Mouse (Mus musculus) right cerebral cortex, postnatal 25 days (tissue): ENCODE results near the gene Agtr1a.

ENCODE experiments used
- DNase-seq: peaks from one replicate; pipeline ENCODE4 v3.0.0; 2022

The Agtr1a gene

DNA sequence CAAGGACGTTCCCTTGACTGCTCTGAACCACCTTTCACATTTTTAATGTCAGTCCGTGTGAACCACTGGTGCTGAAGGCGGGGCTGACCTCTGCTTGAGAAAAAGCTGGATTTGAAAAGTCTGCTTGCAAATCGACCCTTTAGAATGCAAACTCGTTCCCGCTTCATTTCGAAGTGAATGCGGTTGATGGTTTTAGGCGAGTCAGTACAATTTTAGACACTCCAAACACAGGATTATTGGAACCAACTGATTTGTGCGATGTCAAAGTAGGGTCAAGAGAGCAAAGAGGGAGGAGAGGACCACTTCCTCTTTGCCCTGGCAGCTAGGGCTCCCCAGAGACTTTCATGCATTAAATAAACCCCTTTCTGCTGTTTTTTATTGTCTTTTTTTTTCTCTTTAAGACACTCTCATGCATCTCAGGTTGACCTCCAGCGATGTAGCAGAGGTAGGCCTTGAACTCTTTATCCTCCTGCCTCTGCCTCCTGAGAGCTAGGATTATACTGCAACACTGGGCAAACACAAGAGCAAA lies 27.9 kb downstream of the Agtr1a start:
- DNase-seq: no peak

- no peak for DNase-seq
These were observed 28.5 kb downstream of the Agtr1a start for GRCm38 (mm10) chr13:30364780-30365179.

DNA sequence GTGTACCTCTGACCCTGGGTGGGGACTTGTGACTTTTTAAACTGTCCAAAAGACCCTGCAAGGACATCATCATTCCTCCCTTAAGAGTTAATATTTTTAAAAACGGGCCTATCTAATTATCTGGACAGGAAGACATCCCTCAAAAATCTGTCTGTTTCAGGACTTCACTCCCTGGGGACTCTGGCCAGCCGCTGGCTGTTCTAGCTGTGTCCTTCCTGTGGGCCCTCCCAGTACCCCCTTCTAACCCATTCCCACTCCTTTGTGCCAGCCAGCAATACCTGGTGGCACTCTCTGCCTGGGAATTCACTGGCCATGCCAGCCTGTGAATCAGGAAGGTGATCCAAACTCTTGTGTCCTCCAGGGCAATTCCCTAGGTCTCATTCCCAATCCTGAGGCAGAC lies 29.1 kb downstream of the Agtr1a start:
- DNase-seq: no peak

DNA sequence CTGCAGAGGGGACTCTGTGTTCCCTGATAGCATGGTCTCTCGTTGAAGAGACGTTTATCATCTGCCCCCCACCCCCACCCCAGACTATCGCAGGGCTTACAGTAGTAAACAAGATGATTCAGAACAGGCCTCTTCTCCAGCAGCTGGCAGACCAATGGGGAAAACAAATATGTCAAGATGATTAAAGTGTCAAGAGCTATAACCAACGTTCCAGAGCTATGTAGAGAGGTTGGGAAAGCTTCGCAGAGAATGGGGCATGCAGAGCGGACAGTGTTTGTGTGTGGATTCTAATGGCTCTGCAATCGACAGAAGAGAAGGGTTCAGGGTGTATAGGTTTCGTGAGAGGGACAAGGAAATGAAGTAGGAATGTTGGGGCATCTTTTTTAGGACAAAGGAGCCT lies 31.9 kb downstream of the Agtr1a start:
- DNase-seq: no peak

GRCm38 (mm10) chr13:30368746-30369145 lies 32.5 kb downstream of the Agtr1a start:
- DNase-seq: no peak

DNA sequence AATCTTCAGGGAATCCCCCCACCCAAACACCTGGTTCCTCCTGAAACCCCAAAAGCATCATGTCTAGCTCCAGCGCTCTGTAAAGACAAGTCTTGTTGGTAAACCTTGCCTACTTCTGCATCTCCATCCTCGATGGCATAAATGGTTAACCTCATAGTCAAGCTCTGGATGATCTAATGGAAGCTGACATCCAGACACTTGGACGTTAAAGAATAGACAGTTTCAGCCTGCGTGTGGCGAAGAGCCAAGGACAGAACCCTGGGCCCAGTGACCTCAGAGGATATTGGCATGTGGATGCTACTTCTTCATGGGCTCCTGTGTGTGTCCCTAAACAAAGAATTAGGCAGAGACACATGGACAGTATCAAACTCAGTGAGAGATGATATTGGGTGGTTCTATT lies 42.6 kb downstream of the Agtr1a start:
- DNase-seq: no peak

DNA sequence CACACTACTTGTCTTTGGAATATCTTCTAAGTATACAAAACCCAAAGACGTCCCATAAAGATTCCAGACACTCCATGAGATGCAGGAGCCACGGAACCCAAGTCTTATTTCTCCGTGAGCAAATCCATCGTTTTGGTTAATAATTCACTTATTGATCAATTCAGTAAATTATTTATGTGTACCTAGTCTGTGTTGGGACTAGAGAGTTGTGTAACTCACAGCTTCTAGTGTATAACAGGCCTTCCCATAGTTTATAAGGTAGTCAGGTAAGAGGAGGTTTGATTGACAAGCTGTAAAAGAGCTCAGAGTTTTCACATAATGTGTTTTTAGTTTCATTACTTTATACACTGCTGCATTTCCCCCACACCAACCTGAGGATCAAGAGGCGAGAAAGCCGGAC lies 48.9 kb downstream of the Agtr1a start:
- no peak for DNase-seq

- no peak for DNase-seq
These were observed 57.9 kb downstream of the Agtr1a start for GRCm38 (mm10) chr13:30394123-30394522.

GRCm38 (mm10) chr13:30396431-30396830 lies 60.2 kb downstream of the Agtr1a start:
- no peak for DNase-seq

DNA sequence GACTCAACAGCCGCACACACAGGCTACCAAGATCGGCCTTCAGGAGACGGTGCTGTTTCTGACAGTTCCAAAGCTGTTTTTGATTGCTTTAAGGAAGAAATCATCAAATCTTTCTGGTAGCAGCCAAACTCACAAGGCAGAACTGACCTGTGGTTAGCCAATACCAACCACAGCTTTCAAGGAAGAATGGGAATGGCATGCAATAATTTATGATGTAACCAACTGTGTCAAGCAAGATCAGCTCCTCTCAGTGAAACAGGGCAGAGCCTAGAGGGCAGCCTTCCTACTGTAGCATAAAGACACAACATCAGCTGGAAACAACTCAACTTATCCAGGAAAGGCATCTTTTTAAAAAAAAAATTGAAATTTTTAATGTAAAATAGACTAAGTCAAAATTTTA lies 62.6 kb downstream of the Agtr1a start:
- DNase-seq: no peak

GRCm38 (mm10) chr13:30400621-30401020 lies 64.4 kb downstream of the Agtr1a start:
- DNase-seq: no peak

GRCm38 (mm10) chr13:30403874-30404273 lies 67.6 kb downstream of the Agtr1a start:
- DNase-seq: no peak

DNA sequence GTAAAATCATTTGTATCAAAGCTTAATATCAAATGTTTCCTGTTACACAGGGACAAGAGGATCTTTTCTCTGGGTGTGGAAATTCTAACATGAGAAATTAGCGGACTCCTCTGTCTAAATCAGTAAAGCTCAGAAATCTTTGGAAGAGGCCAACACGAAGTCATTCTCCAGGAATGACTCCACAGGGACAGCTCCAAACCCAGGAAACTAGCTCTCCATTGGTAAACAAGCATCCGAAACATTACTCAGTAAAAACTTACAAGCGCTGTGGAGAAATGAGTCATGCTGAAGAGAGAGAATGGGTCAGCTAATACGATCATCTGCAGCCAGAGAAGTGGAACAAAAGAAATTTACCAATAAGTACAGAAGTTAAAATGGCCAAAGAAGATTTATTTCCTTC lies 82.4 kb downstream of the Agtr1a start:
- DNase-seq: no peak

- no peak for DNase-seq
These were observed 90.8 kb downstream of the Agtr1a start for GRCm38 (mm10) chr13:30427008-30427407.

DNA sequence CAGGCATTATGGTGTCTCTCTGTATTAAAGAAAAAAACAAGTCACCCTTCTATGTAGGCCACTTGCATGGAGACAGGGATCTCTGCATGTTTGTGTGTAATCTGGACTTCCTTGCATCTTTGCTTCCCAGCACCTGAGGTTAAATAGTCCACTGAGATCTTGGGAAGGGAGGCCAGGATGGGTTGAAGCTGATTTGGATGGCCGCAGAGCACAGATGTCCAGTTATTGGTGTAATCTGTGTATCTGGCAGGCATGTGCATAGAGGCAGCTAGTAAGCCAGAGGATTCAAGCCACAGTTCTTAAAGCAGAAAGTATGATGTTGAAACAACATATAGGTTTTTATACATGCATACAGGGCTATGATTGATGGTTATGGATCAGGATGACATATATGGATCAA lies 91.2 kb downstream of the Agtr1a start:
- no peak for DNase-seq
